Mouse (Mus musculus) heart, postnatal 25 days (tissue): Measurements from ENCODE around the gene Phka1. TPM values are rescaled to one million over a fixed set of nuclear protein-coding genes. Genes with fewer than 3 reads are reported as not detected.
"Not testable (repeated sequence)": the region's sequence is repeated elsewhere in the genome, so short reads cannot be mapped to it uniquely, and the experiment has no call there.

ENCODE experiments used
- DNase-seq: peaks from one replicate; pipeline ENCODE4 v3.0.0; 2022; ENCODE audit warnings: low spot score
- intact Hi-C: fragments of 180-260 bp; cut with DNase I; formaldehyde crosslinking; loops from one replicate; pipeline ENCODE4 v1.15.1; 2025
- total RNA-seq, 2 experiments: library from RNA; stranded (reverse); gene quantifications; 2 replicates each; pipeline ENCODE4 v1.2.3; 2021

Gene Phka1
- total RNA-seq, result 10 to 100 TPM; 28.6 to 41.6 TPM

- DNase-seq, result peak; percentile 80
- intact Hi-C loops, result no loop called here
These were observed at the start of gene Phka1 for GRCm38 (mm10) chrX:102643823-102644572. TSS of gene Phka1 (minus strand) at chrX:102644246.

DNA sequence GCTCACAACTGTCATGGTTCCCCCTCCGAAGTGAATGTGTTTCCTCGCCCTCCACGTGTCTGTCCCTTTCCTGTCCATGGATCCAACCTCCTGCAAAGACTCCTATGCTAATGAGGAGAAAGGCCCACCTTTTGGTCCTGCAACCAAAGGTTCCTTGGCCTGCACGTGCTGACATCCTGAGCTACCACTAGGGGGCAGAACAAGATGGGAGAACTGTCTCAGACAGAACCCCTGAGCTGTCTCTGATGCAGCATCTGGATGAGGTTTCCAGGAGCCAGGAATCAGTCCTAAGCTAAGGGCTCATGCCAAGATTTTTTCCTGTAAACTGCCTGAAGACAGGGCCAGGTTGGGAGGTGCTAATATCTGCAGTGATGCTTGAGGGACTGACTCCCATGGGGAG, 45.2 kb upstream of the Phka1 start:
- intact Hi-C loops, DNase-seq: not testable (repeated sequence)

DNA sequence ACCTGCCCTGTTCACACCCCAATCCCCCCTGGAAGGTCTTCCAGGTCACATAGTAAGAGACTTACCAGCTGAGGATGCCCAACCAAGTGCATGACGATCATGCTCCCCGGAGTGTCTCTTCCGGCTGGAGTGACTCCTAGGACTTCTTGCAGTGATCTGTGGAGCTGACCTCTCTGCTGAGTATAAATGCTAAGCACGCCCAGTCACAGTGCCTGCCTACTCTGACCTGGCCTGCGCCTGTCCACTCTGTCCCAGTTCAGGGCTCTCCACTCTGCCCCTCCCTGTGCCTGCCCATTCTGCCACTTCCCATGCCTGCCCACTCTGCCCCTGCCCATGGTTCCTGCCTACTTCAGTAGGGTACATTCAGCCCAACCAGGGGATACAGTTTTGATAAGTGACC, 42.8 kb upstream of the Phka1 start, which contains the start of gene Gm3880:
Gene Gm3880 (minus strand): TSS at position 101 of the 400 bp plus-strand sequence.
- DNase-seq, intact Hi-C loops: not testable (repeated sequence)

DNA sequence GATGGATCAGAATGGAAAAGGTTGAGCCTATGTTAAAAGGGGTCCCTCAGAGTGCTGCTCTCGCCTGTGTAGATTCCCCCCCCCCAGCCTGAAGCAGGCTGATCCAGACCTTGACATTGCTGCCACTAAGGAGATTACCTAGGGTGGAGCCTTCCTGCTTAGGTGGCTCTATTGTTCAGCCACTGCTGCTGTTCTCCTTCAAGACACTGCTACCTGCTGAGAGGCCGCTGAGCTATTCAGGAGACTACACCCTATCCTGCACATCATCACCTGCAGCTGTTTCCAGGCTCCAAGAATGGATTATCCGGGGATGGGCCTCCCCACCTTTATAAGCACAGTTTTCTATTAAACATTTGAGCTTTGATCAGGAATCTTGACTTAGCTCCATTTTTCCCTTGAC, 40.7 kb upstream of the Phka1 start:
- intact Hi-C loops, DNase-seq: not testable (repeated sequence)

DNA sequence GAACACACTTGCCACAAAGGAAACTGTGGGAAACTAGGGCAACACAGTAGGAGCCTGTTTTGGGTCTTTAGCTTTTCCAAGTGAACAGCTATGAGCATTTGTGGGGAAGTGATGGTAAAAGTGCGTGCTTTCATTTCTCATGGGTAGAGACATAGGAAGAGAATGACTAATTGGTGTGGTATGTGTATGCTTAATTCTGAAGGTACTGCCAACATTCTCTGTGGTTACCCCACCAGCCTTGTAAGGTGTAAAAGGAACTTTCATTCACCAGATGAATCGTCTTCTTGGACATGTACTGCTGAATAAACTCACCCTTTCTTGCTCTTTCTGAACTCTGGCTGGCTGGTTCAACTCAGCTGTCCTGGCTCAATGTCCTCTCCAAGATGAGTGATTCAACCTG, 22.6 kb upstream of the Phka1 start:
- intact Hi-C loops, result no loop called here
- no peak for DNase-seq

DNA sequence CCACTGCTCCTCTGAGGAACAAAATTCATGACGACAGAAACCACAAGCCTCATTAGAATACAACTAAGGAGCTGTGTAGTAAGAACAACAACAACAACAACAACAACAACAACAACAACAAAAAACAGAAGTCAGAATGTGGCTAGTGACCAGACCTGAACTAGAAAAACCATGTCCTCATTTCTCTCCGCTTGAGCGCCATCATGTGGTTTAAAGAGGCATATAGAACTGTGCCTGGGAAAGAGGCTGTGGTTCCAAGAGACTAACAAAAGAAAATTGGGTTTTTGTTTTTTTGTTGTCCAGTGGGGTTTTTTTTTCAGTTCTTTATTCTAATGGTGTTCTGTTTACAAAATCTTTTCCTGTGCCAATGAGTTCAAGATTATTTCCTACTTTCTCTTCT, 16.7 kb upstream of the Phka1 start:
- no peak for DNase-seq
- intact Hi-C loops, result no loop called here

GRCm38 (mm10) chrX:102645691-102646090, 1.6 kb upstream of the Phka1 start:
- DNase-seq, result no peak
- intact Hi-C loops, result no loop called here

GRCm38 (mm10) chrX:102645146-102645545, 1.1 kb upstream of the Phka1 start:
- intact Hi-C loops, result no loop called here
- DNase-seq, result no peak

DNA sequence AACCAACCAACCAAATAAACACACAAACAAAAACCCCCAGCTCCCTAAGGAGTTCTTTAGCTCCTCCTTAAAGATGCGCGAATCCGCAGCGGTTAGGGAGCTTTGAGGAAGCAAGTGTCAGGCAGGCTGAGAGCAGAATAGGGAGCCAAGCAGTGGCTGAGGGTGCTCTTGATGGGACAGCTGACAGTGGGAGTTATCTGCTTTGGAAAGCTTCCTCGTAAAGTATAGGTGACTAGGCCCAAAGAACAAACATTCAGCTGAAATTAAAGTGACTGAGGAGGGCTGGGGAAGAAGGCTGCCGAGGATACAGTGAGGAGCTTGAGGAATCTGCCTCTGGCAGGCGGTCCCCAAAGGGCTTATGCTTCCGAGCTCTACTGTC, 516 bp upstream of the Phka1 start:
- intact Hi-C loops, result no loop called here
- DNase-seq, result no peak

DNA sequence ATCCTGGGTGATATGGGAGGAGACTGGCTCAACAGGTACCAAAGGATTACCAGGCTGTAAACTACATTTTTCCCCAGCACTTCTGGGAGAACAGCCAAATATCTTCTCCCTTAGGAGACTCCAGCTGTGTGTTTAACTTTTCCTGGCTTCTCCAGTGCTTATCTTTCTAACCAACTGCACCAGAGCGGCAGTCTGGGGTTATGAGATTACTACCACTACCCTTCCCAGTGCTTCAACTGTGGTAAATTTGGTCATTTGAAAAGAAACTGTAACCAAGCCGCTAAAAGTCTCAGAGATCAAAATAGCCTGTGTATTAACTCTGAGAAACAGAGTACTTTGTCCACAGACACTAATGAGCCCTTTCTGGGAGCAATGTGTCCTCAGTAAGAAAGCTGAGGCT, 42.8 kb downstream of the Phka1 start:
- no peak for DNase-seq
- intact Hi-C loops, result no loop called here

GRCm38 (mm10) chrX:102588560-102588959, 55.5 kb downstream of the Phka1 start:
- no peak for DNase-seq

DNA sequence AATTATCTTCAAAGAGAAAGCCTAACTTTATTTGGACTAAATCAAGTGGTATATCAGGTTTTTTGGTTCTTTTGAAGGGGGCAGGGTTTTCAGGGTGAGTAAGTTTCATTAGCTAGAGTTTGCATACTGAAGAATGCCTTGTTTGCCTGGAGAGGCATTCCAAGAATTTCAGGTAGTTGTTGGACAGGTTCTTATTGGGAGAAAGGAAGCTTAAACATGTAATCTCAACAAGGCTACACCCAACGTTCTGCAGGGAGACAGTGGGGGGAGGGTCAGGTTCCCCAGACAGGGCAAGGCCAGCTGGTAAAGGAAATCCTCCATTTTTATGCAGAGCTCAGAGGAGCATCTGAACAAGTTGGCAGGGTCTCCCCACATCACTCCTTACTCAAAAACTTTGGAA, 72.9 kb downstream of the Phka1 start:
- intact Hi-C loops, result no loop called here
- DNase-seq, result no peak

More at GRCm38 (mm10) chrX:102588560-102588959, 55.5 kb downstream of the Phka1 start:
- intact Hi-C loops, result no loop called here

GRCm38 (mm10) chrX:102556906-102557305, 87.1 kb downstream of the Phka1 start:
- intact Hi-C loops, result no loop called here

DNA sequence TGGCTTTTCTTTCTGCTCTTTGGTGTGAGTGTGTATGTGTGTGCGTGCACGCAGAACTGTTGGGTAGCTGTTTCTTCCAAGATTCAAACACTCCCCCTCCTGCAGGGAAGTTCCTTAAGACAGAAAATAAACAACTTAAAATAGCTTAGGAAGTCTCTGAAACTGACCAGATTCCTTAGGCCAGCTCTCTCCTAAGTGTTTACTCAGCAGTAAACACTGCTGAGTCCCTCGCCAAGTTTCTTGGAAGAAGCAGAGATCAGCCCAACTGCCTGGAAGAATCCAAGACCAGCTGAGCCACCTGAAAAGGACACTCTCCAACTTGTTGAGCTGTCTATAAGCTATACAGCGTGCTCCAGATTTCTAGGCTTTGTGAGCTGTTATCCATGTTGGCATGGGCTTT, 134.8 kb downstream of the Phka1 start:
- intact Hi-C loops, result no loop called here
- DNase-seq, result no peak

More at GRCm38 (mm10) chrX:102556906-102557305, 87.1 kb downstream of the Phka1 start:
- DNase-seq, result no peak

DNA sequence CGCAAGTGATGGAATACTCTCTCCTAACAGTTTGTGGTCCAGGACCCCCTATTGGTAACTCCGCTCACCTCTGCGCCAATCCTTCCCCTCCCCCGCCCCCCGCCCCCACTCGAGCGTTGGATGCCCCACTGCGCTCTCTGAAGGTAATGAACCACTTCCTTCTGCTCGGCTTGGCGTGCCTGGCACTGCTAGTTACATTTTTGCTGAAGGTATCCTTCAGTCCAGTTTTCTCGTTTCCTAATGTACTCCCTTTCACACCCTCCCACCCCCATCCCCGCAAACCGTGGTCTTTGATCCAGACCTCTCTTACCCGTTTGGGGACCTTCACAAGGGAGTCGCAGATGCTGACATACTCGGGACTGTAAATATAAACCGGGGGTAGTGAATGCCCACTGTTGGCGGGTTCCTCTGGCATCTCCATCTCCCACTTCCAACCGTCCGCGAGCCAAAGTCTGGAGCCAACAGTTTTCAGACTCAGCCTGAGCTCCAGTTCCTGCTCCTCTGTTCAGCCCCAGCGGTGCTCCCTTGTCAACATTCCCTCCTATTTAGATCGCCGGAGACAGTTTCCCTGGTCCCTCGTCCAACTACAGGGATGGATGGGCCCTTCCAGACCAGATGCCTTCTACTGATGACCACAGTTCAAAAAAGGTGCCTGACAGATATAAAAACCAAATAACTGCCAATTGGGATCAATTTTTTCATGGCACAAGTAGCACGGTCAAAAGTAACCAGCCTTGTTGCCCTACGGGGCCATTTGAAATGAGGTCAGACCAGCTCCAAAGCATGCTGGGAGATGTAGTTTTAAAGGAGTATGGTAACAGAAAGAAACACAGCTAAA, 139.2 kb downstream of the Phka1 start, which contains the start of gene Hdac8:
Gene Hdac8 (minus strand): TSS at position 716 of the 838 bp plus-strand sequence.
- intact Hi-C loops, result no loop called here
- peak; percentile 21 for DNase-seq

- intact Hi-C loops, result no loop called here
- no peak for DNase-seq
These were observed 139.9 kb downstream of the Phka1 start for GRCm38 (mm10) chrX:102504179-102504578.

- no peak for DNase-seq
- intact Hi-C loops, result loop anchor here (10.0 kb wide), 1 partner anchor 951 kb away; no protein-coding TSS in a partner anchor
These were observed 149.9 kb downstream of the Phka1 start for GRCm38 (mm10) chrX:102493992-102494730.

- no peak for DNase-seq
- intact Hi-C loops, result no loop called here
These were observed 158.5 kb downstream of the Phka1 start for GRCm38 (mm10) chrX:102485575-102485974.

DNA sequence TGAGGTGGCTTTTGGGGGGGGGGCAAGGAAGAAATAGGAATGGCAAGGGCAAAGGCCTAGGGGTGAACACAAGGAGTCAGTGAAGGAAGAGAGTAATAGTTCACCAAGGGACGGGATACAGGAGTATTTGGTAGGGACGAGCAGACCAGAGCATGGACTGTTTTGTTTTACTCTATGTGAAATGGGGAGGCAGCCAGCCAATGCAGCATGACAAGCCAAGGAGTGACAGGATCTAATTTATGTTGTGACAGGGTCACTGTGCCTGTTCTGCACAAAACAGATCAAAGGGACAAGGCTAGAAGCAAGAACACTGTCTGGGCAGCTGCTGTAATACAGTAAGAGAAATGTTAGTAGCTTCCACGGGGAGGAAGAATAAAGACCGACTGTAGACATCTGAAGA, 164.4 kb downstream of the Phka1 start:
- intact Hi-C loops, result loop anchor here (2.0 to 10.0 kb wide), 3 partner anchors 235 to 321 kb away; no protein-coding TSS in a partner anchor
- no peak for DNase-seq

DNA sequence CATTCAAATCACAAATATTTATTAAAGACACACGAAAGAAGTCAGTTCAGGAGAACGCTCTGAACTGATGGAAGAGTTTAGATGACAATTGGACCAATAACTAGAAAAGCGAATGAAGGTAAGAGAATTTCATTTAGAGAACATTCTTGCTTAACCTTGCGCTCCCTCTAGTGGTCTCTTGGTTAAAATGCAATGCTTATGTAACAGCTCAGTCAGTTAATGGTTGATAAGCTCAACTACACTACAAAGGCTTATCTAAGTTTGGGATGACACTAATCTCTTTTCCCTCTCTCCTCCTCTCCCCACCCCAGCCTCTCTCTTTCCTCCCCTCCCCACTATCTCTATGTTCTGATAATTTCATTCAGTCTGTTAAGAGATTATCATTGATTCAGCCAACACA, 165.1 kb downstream of the Phka1 start:
- intact Hi-C loops, result loop anchor here (2.0 to 10.0 kb wide), 3 partner anchors 234 to 320 kb away; no protein-coding TSS in a partner anchor
- no peak for DNase-seq
